Mouse (Mus musculus): ENCODE data around the gene Rtbdn.

GRCm38 (mm10) chr8:84917781-84918180 is 29.0 kb upstream of the Rtbdn start:
- TF ChIP-seq CTCF (IDR thresholded peaks at IDR 0.05; ENCODE audit: low read depth, low read length) (no peak), POLR2A (IDR thresholded peaks at IDR 0.05; ENCODE audit: borderline replicate concordance, low read depth, low read length) (no peak)
